Mouse (Mus musculus) common myeloid progenitor, adult 5-6 weeks (primary cell): ENCODE results near the gene Cog2. TPM values are rescaled to one million over a fixed set of nuclear protein-coding genes. Genes with fewer than 3 reads are reported as not detected.

ENCODE experiments used
- ATAC-seq: replicated peaks from 2 replicates; pipeline ENCODE4 v1.8.0; 2016; ENCODE audit warnings: low read depth, mild to moderate bottlenecking, moderate TSS enrichment, inconsistent platforms; ENCODE audit not compliant: poor library complexity, severe bottlenecking
- total RNA-seq: library from RNA; stranded (forward); fragments of 200-1000, 187-1606 nt; gene quantifications from 2 replicates; pipeline ENCODE4 v1.2.3, GENCODE M21; 2017

Cog2 gene
- 14.6 and 24.1 TPM in 2 replicates for total RNA-seq

DNA sequence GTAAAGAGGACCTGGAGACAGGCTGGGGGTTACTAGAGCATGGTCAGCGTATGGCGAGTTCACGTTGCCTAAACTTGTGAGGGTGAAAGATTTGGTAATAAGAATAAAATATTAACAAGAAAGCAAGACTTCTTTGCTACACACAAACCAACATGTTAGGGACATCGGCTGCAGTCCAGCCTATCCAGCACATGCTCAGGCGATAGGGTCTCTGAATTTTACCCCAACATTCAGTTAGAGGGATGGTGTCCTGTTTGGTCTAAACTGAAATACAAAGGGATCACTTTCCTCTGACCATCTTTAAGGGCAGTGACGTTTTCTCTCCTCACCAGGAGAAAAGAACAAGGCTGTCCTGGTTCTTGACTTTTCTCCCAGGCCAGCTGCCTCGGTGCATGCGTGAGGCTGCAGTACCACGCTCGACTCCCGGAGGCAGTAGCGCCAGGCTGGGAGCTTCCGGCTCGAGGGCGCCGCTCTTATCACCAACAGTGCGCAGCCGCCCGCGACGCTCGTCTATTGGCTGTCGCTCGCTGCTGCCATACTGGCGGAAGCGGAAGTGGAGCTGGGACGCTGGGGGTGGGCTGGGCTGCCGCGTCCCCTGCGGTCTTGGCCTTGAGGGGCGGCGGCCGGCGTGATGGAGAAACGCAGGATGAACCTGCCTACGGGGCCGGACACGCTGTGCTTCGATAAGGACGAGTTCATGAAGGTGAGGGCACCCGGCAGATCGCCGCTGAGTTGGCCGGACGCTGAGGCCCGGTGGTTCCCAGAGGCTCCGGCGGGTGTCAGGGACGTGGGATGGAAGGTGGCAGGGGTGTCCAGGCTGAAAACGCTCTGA lies at the start of gene Cog2:
TSS of gene Cog2 (plus strand) at position 519 of the 832 bp plus-strand sequence.
- peak; percentile 100 for ATAC-seq

DNA sequence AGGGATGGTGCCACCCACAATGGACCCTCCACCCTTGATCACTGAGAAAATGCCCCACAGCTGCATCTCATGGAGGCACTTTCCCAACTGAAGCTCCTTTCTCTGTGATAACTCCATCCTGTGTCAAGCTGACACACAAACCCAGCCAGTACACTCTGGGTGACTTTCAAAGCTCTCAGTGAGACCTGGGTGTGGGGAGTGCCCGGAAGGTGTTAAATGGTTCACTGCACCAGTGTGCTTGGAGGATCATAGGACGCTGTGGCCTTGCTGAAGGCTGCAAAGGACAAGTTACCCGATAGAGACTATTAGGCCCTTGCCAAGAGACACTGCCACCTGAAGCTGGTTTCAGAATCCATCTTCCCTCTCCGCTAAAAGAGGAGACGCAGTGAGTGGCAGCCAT lies 44.9 kb upstream of the Cog2 start:
- no peak for ATAC-seq

DNA sequence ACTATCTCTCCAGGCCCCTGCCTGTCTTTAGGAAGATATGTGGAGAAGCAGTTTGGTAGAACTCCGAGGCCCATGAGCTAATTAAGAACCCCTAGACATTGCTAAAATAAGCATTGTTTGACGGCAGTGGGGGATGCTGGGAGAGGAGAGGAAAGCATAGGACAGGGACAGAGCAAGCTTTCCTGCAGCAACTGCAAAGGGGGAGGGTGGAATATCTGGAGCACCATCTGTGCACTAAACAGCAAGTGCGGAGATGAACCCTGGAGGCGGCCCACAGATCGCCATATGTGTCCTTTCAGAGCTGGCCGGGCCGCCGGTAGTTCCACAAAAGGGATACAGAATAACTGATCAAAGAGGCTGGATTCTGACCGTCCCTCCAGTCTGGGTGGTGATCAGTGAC lies 43.9 kb upstream of the Cog2 start:
- ATAC-seq: no peak

- no peak for ATAC-seq
These were observed 41.3 kb upstream of the Cog2 start for GRCm38 (mm10) chr8:124479251-124479650.

- ATAC-seq: no peak
These were observed 40.2 kb upstream of the Cog2 start for GRCm38 (mm10) chr8:124480321-124480720.

- ATAC-seq: no peak
These were observed 37.8 kb upstream of the Cog2 start for GRCm38 (mm10) chr8:124482790-124483189.

DNA sequence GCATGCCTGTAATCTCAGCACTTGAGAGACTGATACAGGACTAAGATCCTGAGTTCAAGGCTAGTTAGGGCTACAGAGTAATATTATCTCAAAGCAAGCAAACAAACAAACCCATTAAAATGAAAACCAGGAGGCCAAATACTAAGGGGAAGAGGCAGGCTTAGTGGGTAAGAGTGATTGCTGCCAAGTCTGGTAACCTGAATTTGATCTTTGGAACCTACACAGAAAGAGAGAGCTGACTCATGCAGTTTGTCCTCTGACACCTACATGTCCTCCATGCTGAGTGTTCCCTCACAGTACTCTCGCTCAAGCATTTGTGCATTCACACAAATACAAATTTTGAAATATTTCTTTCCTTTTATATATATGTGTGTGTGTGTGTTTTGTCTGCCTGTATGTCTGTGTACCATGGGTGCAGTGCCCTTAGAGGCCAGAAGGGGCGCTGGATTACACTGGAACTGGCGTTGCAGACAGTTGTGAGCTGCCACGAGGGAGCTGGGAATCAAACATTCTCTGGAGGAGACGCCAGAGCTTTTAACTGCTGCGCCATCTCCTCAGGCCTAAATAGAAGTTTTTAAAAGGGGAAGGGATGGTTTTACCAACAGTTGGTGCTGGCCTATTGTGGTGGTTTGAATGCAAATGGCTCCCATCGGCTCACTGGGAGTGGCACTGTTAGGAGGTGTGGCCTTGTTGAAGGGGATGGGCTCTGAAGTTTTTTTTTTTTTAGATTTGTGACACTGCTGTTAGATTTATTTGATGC lies 37.0 kb upstream of the Cog2 start:
- ATAC-seq: no peak

DNA sequence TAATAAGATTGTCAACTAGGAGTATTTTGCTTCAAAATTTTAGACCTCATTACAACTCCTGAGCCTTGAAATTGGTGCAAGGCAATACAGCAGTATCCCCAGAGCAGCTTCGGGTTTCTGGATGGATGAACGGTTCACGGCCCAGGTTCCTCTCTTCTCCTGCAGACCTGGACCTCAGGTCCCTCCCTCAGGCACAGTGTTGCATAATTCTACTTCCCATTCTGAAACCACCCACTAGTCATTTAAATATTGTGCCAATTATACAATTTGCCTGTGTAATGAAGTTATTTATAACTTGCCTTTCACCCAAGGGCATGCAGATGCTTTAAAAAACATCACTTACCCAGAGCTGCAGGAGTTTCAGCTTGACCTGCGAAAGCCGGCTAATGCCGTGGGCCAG lies 31.3 kb upstream of the Cog2 start:
- no peak for ATAC-seq

DNA sequence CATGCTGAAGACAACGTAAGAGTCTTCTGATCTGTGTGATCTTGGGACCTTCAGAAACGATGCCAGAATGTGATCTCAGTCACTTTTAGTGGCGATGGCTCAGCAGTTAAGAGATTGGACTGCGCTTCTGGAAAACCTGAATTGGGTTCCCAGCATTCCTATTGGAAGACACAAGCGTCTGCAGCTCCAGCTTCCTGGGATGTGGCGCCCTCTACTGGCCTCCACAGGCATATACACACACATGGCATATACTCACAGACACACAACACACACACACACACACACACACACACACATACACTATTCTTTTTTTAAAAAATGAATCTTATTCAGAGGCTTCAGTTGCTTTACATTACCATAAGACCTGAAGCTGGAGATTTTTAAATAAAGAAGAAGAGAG lies 30.8 kb upstream of the Cog2 start:
- ATAC-seq: no peak

GRCm38 (mm10) chr8:124494397-124494796 lies 26.2 kb upstream of the Cog2 start:
- no peak for ATAC-seq

DNA sequence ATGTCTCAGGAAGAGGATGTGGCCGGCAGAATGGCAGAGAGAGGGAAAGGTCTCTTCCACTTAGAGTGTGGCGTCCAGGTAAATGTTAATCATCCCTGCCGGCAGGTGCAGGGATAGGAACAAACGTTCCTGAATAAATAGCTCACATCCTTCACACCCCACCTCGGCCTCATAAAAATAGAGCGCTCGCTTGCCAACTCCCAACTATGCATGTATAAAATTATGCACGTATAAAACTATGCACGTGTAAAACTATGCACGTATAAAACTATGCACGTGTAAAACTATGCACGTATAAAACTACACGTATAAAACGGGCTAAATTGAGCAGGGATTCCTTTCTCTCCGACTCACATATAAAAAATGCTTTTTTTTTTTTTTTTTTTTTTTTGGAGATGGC lies 25.6 kb upstream of the Cog2 start:
- ATAC-seq: no peak

- ATAC-seq: no peak
These were observed 24.9 kb upstream of the Cog2 start for GRCm38 (mm10) chr8:124495676-124496075.

GRCm38 (mm10) chr8:124496266-124496665 lies 24.3 kb upstream of the Cog2 start:
- no peak for ATAC-seq

GRCm38 (mm10) chr8:124496871-124497270 lies 23.7 kb upstream of the Cog2 start:
- no peak for ATAC-seq

DNA sequence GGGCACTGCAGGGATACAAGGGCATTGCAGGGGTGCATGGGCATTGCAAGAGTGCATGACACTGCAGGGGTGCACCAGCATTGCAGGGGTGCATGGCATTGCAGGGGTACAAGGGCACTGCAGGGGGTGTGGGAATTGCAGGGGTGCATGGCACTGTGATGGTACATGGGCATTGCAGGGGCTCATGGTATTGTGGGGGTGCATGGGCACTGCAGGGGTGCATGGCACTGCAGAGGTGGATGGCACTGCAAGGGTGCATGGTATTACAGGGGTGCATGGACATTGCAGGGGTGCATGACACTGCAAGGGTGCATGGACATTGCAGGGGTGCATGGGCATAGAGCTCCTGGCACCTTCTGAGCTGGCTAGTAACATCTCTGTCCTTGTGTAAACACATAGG lies 22.2 kb upstream of the Cog2 start:
- ATAC-seq: no peak

GRCm38 (mm10) chr8:124499236-124499937 lies 21.2 kb upstream of the Cog2 start:
- ATAC-seq: no peak

- no peak for ATAC-seq
These were observed 20.7 kb upstream of the Cog2 start for GRCm38 (mm10) chr8:124499938-124500239.

- no peak for ATAC-seq
These were observed 14.9 kb upstream of the Cog2 start for GRCm38 (mm10) chr8:124505626-124506025.

- ATAC-seq: no peak
These were observed 12.8 kb upstream of the Cog2 start for GRCm38 (mm10) chr8:124507572-124508320.

DNA sequence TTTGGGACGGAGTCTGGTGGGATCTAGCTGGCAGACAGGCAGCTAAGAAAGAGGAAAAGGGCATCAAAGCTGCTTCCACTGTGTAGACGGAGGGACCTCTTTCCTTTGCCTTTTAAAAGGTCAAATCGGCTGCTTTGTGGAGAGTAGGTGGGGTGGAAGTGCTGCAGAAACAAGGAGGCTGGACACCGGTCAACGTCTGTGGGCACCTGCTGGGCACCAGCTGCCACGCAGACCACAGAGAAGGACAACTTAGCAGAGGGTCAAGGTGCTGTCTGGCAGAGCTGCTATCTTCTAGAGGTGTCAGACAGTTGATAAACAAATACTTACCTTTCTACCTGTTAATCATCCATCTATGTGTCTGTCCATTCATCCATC lies 12.3 kb upstream of the Cog2 start:
- ATAC-seq: no peak
